Mouse (Mus musculus) thymus, postnatal 10 days (tissue): ENCODE measurements at regions not wholly inside any gene's neighbourhood (a gene's known extent, or its start where the extent isn't known, plus 50 kb on each side); places are given as distances from the start of the nearest gene placed in this dataset.

Experiments
- DNase-seq, 2 experiments: peaks; one replicate each; pipeline ENCODE4 v3.0.0; 2021; ENCODE audit warnings: low spot score in 2 of 2

DNA sequence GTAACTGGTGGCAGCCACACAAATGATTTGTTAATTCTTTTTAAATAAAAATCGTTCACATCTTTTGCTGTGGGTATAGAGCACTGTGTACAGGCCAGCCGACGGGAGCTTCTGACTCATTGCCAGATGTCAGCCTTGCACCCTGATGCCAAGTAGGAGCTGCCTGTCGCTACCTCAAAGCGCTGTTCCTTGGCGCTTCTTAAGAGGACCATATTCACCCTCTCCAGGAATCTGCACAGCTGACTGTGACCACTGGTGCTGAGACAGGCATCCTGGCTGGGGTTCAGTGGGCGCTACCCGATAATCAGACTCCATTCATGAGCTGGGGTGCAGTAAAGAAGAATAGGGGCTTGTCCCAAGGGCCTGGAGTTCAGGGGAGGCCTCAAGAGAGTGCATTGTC is 51.0 kb upstream of the A530016L24Rik start:
- no peak for DNase-seq
